ENCODE assay signal across 11 mouse cellular contexts in genomic region chr3:121650052-121650671, GRCm38 (mm10). TPM values are rescaled to one million over a fixed set of nuclear protein-coding genes. Genes with fewer than 3 reads are reported as not detected.
DNase-seq lines count a peak whose midpoint lies in the region; ATAC-seq lines count a peak whose summit lies in the region.
"Had no signal": no experiment of that assay in that cellular context is flagged by ENCODE, and none has a peak within 500 bp of the region (broad histone marks: within the 10 kb centered on the region; RNA-seq: fewer than 3 reads in every experiment).

No protein-coding gene starts in this region.

- DNase-seq in 3134 (ENCODE audit: extremely low read depth, insufficient read length, low spot score) (peak; percentile 19), A20 (ENCODE audit: low read depth, low spot score) (peak; percentile 7)
- peak; percentile 54 to 78 for DNase-seq in kidney, postnatal 25 days
- no peak for DNase-seq in adrenal gland, postnatal 4 days (ENCODE audit: low spot score in 2 of 2)
- DNase-seq in forebrain, embryonic 10.5 days (ENCODE audit: extremely low spot score, low spot score) = no peak
- DNase-seq in left cerebral cortex, postnatal 36 days (ENCODE audit: low spot score in 2 of 2) = no peak
- DNase-seq: midbrain, embryonic 14.5 days had no signal

- peaks cover 28% of the 10 kb centered on the region for H3K4me1 ChIP-seq in heart, embryonic 12.5 days (replicated peaks)
- peaks cover 20% of the 10 kb centered on the region for H3K4me1 ChIP-seq in forebrain, embryonic 10.5 days

- WGBS in heart, embryonic 12.5 days = 37% methylated on average over 10 of the region's 10 CpGs
- 84% methylated on average over 10 of the region's 10 CpGs for WGBS in forebrain, embryonic 10.5 days

- no peaks in the 10 kb centered on the region for H3K36me3 ChIP-seq in heart, embryonic 12.5 days
- no peaks in the 10 kb centered on the region for H3K36me3 ChIP-seq in forebrain, embryonic 10.5 days (replicated peaks)

- H3K9me3 ChIP-seq in heart, embryonic 12.5 days (replicated peaks) = no peaks in the 10 kb centered on the region
- H3K9me3 ChIP-seq in forebrain, embryonic 10.5 days = no peaks in the 10 kb centered on the region

- no peak overlapping the region for H3K9ac ChIP-seq in heart, embryonic 12.5 days

- H3K4me3 ChIP-seq in heart, embryonic 12.5 days = no peak overlapping the region
- H3K4me3 ChIP-seq in forebrain, embryonic 10.5 days = no peak overlapping the region

- no peaks in the 10 kb centered on the region for H3K27me3 ChIP-seq in heart, embryonic 12.5 days (replicated peaks)
- H3K27me3 ChIP-seq in forebrain, embryonic 10.5 days (ENCODE audit: poor library complexity, severe bottlenecking) = no peaks in the 10 kb centered on the region; the same call in 1 of the 2 replicates

- no peak overlapping the region for H3K27ac ChIP-seq in heart, embryonic 12.5 days (ENCODE audit: poor library complexity, severe bottlenecking)
- H3K27ac ChIP-seq in forebrain, embryonic 10.5 days = no peak overlapping the region

- no peak for ATAC-seq in heart, embryonic 12.5 days (ENCODE audit: insufficient number of reproducible peaks, low FRiP score)
- ATAC-seq in inflammation-experienced regulatory T-cells, adult 6 months = no peak

- H3K4me2 ChIP-seq in heart, embryonic 12.5 days = peak overlapping the region; percentile 1; the same call in 1 of the 2 replicates

- intact Hi-C loops in left cerebral cortex, postnatal 36 days (cut with DNase I) = no loop called here

RNA-seq across cellular contexts. Expression of gene 4930432M17Rik, which starts 20.4 kb away (rescaled TPM):
- not detected in 2 replicates for polyA plus RNA-seq in heart, embryonic 12.5 days (2016; fragmentation: Nextera tagmentation; extraction: Ambion mirVana)
- total RNA-seq in adrenal gland, postnatal 4 days (2021) = not detected
- not detected for polyA plus RNA-seq in inflammation-experienced regulatory T-cells, adult 6 months (2017; shearing (Covaris generic))
- polyA plus RNA-seq in forebrain, embryonic 10.5 days (2016; fragmentation: Nextera tagmentation; extraction: Ambion mirVana) = not detected in 2 replicates
- not detected for total RNA-seq in left cerebral cortex, postnatal 36 days (2021)
- total RNA-seq: hematopoietic stem cell, adult 5-6 weeks had no signal
- polyA plus RNA-seq: brain, embryonic 14.5 days; midbrain, embryonic 14.5 days had no signal

Comparison
In these comparisons a context has a peak if more than half of its experiments do, and no peak if none do; other contexts are left out.
1. DNase-seq: peak in 3134 (single experiment), A20 (single experiment) and kidney, postnatal 25 days (2 of 2); none in adrenal gland, postnatal 4 days (0 of 2), forebrain, embryonic 10.5 days (single experiment) and left cerebral cortex, postnatal 36 days (0 of 2).